Mouse (Mus musculus): Measurements from ENCODE around the gene B3gnt4.

- no peak for TF ChIP-seq CTCF (IDR thresholded peaks at IDR 0.05; ENCODE audit: insufficient read depth, low read depth, low read length)
- TF ChIP-seq POLR2A (IDR thresholded peaks at IDR 0.05; ENCODE audit: insufficient read depth, low read depth, low read length): no peak
Observed at GRCm38 (mm10) chr5:123525916-123526495, 15.7 kb downstream of the B3gnt4 start.

Measured in olfactory bulb, adult 2 months (tissue).